Mouse (Mus musculus) kidney, adult 8-10 months (tissue): Measurements from ENCODE around the gene Riox1.
A peak's percentile ranks its signal among the peaks of the same experiment; 100 is the strongest.

ENCODE experiments used
- DNase-seq, 2 experiments: peaks; one replicate each; pipeline ENCODE4 v3.0.0; 2022

Riox1 gene

GRCm38 (mm10) chr12:83950840-83951701 lies 663 bp downstream of the Riox1 start:
- peak in 1 of 2 experiments; percentile 17 for DNase-seq

- no peak for DNase-seq
Observed at GRCm38 (mm10) chr12:83951711-83952575, 1.5 kb downstream of the Riox1 start.

DNA sequence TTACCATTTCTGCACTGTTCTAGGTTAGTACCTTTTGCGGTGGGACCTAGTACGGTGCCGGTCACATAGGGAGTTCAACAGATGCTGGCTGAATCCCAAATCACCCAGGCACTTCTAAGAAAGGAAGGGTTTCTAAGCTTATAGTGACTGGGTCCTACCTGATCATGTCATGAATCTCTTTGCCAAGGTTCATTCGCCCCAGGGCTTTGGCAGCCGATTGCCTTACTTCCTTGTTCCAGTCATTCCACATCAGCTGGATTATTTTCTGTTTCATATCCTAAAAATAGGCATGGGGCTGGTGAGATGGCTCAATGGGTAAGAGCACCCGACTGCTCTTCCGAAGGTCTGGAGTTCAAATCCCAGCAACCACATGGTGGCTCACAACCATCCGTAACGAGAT lies 7.9 kb downstream of the Riox1 start:
- no peak for DNase-seq

DNA sequence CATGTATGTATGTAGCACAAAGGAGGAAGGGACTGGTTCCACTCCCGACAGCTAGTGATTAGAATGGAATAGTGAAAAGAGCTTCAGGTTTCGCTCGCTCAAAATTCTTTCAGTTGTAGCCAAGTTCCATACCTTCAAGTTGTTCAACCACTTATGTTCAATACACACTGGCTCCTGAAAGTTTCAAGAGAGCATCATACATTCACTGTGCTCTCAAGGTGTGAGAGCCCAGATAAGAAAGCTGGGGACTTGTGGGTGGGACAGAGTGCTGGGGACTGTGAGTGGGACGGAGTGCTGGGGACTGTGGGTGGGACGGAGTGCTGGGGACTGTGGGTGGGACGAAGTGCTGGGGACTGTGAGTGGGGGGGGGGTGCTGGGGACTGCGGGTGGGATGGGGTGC lies 14.8 kb downstream of the Riox1 start:
- DNase-seq, result no peak

DNA sequence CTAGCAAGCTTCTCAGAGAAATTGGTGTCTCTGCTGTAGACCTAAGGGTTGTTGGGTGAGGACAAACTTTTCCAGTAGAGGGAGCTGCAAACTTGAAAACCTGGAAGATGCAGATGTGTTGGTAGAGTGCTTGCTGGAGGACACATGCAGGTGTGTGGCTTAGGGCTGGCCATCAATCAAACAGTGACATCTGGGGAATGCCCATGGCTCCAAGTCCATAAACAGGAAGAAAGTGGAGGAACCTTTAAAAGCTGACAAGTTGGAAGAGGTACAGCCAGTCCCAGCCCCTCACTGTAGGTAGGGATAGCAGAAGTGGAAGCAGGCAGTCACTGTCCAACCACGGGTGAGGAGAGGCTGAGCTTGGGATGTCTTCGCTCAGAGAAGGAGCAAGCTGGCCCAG lies 21.7 kb downstream of the Riox1 start:
- peak; percentile 71 to 72 for DNase-seq

GRCm38 (mm10) chr12:83978862-83979261 lies 28.5 kb downstream of the Riox1 start:
- DNase-seq, result no peak

DNA sequence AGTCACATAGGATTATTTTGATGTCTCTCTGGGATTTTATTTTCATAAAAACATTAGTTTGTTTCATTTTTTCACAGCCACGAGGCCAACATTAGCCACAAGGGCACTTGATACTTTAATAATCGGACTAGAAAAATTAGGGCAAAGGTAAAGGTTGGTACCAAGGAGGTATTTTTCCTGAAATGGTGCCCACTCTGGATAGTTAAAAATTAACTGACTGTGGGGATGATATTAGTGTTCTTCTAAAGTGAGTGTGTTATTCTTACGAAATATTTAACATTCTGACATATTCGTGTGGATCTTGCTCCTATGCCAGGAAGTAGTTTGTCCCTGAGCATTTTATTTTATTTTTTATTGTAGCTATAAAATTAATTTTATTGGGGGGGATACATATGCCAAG lies 31.2 kb downstream of the Riox1 start:
- DNase-seq, result peak in 1 of 2 experiments; percentile 53

DNA sequence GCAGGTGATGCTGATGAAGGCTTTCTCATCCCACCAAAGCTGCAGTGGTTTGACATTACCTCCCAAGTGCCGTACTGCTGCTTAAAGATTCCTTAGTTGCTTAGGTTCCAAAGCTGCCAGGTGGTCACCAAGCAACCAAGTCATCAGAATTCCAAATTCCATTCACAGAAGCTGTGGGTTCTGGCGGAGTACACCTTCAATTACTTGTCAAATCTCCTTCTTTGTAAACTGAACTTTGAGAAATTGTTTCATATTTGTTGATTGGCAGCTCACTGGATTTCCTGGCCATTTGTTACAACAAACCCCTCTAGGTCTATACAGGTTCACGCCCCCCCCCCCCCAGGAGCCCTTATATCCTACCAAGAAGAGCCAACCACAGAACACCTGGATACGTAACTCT lies 34.3 kb downstream of the Riox1 start, which contains the start of gene Heatr4:
Gene Heatr4 (minus strand): TSS at position 101 of the 400 bp plus-strand sequence.
- no peak for DNase-seq

- DNase-seq, result no peak
Observed at GRCm38 (mm10) chr12:83987242-83987582, 36.8 kb downstream of the Riox1 start.

GRCm38 (mm10) chr12:83987583-83988441 lies 37.4 kb downstream of the Riox1 start, which contains the start of gene Acot2:
TSS of gene Acot2 (plus strand) at chr12:83987861.
- peak; percentile 77 to 81 for DNase-seq

GRCm38 (mm10) chr12:83988483-83988882 lies 38.1 kb downstream of the Riox1 start:
- no peak for DNase-seq

DNA sequence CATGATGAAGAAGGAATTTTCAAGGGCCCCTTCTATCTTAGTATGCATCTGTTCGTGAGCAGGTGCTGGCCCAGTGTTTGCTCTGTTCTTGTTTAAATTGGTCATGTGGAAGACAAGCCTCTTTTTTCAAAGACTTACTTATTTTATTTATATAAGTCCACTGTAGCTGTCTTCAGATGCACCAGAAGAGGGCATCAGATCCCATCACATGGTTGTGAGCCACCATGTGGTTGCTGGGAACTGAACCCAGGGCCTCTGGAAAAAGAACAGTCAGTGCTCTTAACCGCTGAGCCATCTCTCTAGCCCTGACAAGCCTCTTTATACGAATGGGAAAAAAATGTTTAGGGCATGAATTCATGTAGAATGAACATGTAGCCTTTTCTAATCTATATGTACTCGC lies 39.0 kb downstream of the Riox1 start:
- DNase-seq, result no peak

- no peak for DNase-seq
Observed at GRCm38 (mm10) chr12:83997221-83997620, 46.8 kb downstream of the Riox1 start.

GRCm38 (mm10) chr12:83998341-83999107 lies 48.1 kb downstream of the Riox1 start:
- DNase-seq, result no peak

DNA sequence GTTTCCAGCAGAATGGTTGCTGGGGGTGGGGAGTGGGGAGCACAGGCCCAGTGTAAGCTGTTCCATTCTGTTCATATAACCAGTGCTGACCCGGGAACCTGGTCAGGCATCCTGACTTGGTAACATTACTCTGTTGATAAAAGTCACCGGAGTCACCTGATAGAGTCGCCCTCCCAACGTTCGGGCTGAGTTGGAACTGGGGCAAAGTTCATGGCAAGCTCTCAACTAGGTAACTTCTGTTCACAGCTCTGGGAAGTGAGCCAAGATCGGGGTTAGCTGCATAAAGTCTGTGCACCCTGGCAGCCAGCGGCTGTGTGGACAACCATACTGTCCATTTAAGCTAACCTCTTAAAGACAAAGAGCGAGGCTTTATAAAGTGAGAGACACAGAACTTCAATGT lies 48.8 kb downstream of the Riox1 start:
- peak; percentile 93 to 94 for DNase-seq

DNA sequence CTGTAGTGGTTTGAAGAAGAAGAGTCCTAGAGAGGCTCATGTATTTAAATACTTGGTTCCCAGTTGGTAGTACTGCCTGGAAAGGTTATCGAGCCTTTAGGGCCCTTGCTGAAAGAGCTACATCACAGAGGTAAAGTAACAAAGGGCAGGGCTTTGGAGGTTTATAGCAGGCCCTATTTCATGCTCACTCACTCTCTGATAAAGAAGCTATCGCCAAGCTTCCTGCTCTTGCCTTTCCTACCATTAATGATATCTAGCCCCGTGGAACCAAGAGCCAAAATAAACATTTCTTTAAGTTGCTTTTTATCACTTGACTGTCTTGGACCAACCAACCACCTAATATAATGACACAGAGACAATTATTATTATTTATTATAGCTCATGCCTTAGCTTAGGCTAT lies 50.0 kb downstream of the Riox1 start:
- DNase-seq, result no peak
